Mouse (Mus musculus): ENCODE data around the gene Ppat.
"Not testable (repeated sequence)": the region's sequence is repeated elsewhere in the genome, so short reads cannot be mapped to it uniquely, and the experiment has no call there.

The Ppat gene

DNA sequence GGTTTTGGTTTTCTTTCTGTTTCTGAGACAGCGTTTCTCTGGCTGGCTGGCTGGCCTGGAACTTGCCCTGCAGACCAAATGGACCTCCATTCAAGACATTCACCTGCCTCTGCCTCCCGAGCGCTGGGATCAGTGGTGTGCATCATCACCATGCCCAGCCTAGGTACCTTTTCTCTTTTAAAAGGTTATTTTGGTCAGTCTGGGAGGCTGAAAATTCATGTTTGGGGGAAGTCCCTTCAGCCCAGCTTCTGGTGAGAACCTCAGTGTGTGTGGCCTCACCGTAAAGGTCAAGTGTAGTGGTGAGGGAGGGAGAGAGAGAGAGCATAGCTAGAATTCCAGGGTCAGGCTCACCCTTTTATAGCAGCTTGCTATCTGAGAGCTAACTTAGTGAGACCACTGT is 3.6 kb downstream of the Ppat start:
- DNase-seq (ENCODE audit: low read depth): no peak

DNA sequence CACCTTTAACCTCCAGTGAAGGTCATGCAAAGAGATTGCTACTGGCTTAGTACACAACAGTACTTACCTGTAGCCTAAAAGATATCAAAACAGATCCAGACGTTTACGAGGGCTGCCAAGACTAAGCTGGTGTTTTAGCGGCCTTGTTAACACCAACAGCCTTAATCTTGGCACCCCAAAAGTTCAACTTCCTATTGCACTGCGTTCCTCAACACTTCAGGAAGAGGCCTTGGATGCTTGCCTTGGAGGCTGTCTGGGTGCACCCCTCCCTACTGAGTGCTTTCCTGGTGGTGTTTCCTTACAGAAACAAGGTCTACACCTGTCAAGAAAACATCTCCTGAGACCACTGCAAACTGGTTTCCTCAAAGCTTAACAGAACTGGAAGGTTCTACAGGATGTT is 4.2 kb downstream of the Ppat start:
- DNase-seq (ENCODE audit: low read depth): no peak

DNA sequence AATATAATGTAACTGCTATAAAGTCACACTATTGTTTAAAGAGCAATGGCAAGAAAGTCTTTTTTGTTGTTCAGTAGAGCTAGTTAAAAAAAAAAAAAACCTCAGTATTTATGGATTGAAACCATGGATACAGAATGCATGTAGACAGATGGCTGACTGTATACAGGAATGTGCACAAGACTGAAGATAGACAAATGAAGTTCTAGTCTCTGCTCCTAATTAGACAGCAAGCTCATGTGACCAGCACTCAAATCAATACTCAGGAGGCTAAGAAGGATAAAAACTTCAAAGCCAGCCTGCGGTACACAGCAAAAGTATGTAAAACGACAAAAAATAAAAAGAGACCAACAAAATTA is 5.7 kb downstream of the Ppat start:
- no peak for DNase-seq (ENCODE audit: low read depth)

DNA sequence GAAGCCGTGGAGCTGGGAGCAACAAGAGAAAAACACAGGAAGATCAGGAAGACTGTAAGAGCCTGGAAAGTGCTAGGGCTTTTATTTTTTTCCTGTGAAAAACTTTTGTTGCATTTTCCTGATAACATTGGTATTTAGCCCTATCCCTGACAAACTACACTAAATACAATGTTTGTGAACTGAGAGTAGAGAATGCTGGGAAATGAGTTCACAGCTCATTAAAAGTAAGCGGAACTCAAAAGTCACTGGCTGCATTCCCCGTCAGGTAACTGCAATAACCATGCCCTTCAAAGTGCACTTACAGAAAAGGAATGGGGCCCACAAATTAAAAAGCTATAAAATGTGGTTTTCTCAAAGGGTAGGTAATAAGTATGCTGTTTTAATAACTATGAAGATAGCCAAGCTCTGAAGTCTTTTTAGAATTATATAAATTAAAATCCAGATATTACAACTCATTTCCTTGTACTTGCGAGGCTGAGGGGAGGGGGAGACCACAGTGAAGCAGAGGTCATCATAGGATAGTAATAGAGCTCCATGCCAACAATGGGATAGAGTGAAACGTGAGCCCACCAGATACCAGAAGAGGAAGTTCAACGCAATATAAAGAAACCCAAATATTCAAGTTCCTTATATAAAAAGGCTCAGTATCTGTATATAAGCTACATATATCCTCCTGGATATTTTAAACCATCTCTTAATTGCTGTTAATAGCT is 6.3 kb downstream of the Ppat start:
- DNase-seq (ENCODE audit: low read depth): no peak

DNA sequence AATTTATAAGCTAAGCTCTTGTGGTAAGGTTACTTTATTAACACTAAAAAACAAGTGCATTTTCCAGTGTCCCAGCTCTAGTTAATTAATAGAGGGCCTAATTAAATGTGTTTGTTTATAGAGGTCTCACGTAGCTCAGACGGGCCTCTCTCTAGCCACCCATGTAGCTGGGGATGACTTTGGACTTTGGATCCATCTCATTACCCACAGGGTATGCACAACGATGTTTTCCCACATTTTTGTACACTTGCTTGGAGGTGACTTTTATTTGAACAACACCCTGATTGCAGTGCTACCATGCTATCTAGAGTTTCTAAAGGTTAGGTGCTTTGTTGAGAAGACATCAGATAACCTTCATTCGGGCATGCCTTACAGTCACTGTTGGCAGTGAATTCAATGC is 8.9 kb downstream of the Ppat start:
- no peak for DNase-seq (ENCODE audit: low read depth)

DNA sequence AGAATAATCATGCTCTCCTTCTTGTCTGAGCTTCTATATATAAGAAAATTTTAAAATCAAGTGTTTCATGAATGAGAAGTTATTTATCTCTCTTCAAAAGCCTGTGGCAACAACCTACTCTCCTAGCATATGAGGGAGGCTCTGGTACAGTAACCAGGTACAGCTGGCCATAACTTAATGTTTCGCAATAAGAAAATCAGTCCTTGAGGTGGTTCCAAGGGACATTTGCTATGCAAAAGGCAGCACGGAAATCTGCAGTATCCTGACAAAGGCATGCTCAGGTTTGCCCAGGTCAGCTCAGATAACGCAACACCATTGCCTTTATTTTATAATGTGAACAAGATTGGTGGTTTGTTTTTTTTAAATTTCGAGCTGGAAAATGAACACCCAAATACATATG is 9.4 kb downstream of the Ppat start:
- DNase-seq (ENCODE audit: low read depth): no peak

DNA sequence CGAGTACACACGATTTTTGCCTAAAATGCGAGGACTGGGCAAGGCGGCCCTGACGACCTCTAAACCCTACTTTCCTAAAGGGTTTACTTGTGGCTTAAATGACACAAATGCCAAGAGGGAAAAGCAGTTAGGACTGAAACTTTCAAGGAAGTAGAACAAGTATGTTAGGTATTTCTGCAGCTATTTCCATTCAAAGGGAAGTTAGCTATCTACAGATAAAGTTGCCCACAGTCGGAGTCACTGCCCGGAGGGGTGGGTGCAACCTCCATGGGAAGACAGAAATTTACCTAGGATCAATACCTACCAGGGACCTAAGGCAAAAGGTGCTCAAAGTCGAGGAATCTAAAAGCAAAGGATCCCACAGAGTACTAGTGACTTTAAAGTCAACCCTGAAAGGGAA is 11.7 kb downstream of the Ppat start:
- DNase-seq (ENCODE audit: low read depth): no peak

DNA sequence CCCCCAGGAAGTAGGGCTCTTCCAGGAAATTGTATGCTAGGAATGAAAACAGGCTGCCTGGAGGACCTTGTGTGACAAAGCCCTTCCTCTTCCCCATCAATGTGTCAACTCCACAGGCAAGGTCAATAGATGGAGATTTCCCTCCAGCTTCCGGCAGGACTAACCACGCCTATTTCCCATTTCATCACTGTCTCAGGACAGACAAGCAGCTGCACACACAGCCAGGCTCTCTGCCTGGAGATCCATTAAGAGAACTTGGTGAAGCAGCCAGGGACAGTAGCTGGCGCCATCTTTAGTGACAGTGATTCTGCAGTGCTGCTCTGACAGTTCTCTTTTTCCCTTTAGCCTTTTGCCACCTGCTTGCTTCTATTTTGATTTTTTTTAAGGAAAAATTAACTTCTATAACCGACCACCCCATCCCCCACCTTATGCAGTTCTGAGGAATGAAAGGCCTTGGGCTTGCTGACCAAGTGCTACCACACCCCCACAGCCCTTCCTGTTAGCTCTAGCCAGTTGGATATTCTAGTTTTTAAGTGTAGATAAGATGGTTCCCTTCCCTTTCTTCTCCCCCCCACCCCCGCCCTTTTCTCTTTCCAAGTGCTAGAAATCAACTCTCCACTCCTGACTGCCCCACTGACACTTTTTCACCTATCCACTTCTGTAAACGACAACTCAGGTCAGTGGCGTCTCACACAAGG is 22.0 kb downstream of the Ppat start:
- no peak for DNase-seq (ENCODE audit: low read depth)

DNA sequence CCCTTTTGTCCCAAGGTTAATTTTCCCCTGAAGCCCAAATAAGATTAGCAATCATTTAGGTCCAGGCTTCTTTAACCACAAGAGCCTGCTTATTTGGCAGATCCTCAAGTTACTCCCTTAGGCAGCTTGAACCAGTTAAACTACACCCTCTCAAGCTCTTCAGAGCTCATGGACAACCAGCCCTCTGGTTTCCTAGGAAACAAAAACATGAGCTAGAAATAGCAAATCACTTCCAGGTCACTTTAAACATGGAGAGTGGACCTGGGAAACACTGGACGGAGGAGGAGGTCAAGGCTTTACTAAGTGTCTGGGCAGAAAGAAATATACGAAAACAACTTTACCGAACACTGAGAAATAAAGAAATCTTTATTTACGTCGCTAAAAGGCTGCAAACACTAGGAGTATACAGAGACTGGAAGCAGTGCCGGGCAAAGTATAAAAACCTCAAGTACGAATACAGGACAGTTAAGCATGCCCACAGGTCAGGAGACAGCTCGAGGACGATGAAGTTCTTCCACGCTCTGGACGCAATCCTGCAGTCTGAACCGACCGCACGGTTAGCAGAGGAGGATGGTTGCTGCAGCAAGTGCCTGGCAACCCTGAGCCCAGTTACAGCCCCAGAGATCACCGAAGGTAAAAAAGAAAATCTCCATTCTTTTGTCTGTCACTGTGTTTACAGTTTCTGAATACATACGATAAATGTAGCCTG is 23.1 kb downstream of the Ppat start:
- no peak for DNase-seq (ENCODE audit: low read depth)

DNA sequence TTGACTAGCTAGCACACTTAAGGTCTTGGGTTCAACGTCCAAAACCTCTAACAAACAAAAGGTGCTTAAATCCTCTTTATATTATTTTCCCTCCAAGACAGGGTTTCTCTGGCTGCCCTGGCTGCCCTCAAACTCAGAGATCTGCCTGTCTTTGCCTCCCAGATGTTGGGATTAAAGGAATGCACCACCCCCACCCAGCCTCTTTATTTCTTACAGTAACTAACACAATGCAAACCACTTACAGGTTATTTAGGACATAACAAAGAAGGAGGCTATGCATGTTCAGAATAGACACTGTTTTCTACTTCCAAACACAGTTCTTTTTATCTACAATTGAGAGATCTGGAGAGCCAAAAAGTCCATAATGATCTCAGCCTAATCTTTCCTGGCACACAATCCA is 27.1 kb downstream of the Ppat start:
- DNase-seq (ENCODE audit: low read depth): no peak

DNA sequence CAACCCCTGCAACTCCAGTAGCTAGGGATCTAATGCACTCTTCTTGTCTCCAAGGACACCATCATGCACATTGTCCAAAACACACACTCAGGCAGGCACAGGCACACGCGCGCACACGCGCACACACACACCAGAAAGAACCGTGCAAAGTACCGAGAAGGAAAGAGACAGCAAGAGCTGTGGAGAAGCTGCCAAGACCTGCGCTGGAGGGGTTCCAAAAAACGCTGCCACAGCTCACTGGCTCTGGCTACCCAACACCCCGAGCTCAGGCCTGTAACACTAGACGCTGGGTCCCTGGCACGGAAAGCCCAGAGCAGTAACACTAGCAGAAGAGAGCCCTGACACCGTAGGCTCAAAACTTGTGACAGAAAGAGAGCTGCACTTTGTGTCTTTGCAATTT is 27.9 kb downstream of the Ppat start:
- DNase-seq (ENCODE audit: low read depth): no peak

DNA sequence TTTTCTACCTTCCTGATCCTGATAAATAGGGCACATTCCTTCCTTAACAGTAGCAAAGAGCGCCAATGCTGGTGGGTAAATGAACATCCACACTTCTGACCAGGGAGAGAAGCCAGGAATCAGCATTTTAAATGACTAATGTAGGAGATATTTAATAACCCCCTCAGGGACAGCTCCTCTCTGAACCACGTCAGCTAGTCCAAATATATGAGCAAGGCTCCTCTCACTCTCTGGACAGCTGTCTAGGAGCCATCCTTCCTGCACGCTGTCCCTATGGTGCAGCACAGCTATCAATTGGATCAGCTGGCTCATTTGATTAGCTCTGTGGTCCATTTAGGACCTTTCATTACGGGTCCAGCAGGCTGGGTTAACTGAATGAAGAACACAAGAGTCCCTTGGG is 28.5 kb downstream of the Ppat start:
- no peak for DNase-seq (ENCODE audit: low read depth)

DNA sequence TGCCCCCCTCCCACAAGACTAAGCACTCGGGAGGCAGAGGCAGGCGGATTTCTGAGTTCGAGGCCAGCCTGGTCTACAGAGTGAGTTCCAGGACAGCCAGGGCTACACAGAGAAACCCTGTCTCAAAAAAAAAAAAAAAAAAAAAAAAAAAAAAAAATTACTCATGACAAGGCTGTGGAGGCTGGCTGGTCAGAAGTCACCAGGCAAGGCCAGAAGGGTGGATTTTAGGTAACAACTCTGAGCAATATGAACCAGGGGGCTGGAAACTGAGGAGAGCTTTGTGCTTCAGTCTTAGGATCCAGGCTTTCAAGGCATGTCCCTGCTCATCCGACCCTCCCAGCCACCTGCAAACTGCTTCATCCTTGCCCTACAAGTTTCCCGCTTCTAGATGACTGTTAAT is 38.9 kb downstream of the Ppat start:
- not testable (repeated sequence) for DNase-seq (ENCODE audit: low read depth)

DNA sequence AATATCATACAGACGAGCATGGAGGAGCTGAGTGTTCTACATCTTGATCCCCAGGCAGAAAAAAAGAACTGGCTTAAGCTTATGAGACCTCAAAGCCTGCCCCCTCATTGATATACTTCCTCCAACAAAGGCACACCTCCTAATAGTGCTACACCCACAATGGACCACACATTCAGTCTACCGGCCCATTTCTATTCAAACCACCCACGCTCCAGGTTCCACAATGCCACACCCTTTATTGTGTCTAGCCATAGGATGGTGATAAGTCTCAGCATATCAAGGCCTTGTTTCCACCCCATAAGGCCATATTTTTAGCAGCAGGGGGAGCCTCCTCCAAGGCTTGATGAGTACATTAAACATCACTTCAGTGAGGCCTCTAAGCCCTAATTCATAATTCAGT is 40.6 kb downstream of the Ppat start:
- DNase-seq (ENCODE audit: low read depth): no peak

DNA sequence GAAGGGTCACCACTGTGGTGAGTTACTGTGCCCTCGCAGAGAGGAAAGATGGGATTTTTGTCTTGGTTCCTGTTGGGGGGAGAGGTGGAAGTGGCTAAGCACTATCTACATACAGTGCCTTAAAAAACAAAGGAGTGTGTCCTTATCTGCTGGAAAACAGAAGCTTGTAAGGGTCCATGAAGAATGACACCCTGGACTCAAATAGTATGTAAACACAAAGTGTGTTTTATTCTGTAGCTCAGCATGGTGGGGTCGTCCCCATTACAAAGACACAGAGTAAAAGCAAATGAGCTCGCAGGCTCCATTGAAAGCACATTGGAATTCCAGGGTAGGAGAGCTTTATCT is 45.3 kb downstream of the Ppat start:
- DNase-seq (ENCODE audit: low read depth): no peak

DNA sequence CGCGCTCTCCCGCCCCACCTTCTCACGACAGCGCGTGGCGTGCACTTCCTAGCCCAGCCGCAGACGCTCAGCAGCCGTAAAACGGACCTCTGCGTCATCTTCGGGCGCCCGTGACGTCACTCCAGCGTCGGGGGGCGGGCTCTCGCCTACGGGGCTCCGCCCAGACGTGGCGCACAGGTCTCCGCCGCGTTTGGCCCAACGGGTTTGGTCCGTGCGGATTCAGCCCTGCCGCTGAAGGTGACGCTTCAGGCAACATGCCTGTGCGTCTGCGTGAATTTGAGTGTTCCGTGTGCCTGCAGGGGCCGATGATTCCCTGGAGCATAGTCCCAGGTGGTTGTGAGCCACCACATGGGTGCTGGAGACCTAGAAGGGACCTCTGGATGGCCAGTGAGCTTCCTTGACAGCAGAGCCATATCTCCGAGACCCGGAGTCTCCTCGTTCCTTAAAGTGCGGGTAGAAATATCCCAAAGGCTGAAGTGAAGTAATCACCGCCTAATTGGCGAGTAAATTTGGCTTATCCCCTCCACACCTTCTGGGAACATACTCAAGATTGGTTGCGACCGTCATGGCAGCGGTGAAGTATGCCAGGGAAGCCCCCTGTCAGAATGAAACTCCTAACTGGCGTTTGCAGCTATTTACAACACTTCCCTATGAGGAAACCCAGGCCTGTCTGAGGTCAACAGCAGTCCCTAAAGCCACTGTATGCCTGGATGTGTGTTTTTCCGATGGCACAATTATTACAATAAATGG is 45.8 kb downstream of the Ppat start, which contains the start of gene Aasdh:
TSS of gene Aasdh (minus strand) at position 110 of the 750 bp plus-strand sequence.
- DNase-seq (ENCODE audit: low read depth): peak; percentile 99

DNA sequence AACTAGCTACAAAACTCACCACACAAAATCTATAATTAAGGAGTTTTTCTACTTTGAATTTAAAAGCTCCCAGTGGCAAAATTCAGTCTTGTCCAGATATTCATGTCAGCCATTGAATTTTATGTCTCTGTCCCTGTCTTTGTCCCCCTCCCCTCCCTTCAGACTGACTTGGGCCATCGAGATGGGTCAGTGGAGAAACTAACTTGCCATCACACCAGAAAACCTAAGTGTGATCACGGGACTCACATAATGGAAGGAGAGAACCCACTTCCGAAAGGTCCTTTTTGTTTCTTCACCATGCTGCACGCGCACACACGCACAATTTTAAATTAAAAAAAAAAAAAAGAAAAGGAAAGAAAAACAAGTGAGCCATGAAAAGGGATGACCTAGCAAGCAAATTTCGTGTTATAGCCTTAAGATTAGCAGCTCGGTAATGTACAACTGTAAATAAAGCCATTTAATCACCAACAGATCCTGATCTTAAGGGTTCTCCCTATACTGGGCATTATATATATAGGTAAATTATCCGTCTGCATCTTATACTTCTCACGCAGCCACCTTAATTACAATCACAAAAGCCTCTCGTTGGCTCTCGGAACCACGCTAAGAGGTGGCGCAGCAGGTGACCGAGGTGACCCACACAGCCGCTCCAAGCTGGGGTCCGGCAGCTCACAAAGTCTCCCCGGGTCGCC is 46.5 kb downstream of the Ppat start:
- DNase-seq (ENCODE audit: low read depth): no peak

DNA sequence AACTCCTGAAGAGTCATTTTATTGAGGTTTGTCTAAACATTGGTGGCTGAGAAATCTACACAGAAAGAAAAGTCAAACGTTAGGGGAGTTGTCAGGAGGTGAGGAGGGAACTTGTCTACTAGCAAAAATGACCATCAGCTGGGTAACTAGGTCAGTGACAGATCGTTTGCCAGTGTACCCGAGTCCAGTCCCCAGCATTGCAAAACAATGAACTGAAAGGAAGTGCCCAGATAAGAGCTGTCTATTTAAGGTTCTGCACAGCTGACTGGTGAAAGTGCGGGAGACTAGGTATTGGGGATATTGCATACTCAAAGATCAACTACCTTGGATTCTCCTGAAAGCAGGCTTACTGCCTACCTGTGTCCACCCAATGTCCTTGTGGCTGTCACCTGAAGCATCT is 49.2 kb downstream of the Ppat start:
- no peak for DNase-seq (ENCODE audit: low read depth)

DNA sequence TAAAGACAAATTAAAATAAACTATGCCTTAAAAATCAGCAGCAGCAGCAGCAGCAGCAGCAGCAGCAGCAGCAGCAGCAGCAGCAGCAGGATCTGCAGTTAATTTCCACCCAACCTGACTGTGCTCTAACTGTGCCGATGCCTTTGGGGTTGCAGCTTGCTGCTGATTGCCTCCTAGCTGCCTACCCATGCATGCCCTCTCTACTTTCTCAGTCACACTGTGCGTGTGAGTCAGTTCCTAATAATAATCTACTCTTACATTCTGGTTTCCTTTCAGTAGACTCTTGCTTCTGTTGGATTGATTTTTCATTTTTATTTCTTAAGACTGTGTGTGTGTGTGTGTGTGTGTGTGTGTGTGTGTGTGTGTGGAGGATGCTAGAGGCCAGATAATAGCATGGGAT is 58.3 kb downstream of the Ppat start:
- DNase-seq (ENCODE audit: low read depth): no peak

DNA sequence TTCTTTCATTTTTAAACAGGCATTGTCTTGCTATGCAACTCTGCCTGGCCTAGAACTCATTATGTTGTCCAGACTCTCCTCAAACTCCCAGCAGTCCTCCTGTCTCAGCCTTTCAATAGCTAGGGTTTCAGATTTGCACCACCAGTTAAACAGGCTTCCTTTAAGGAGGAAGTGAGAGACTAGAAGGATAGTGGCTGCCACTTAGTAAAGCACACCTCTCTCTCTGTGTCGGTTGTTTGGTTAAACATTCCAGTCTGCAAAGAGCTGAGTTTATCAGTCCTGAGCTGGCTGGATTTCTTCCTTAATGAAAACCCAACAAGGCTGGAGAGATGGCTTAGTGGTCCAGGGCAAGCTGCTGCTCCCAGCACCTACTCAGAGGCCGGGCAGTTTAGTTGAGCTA is 58.8 kb downstream of the Ppat start:
- DNase-seq (ENCODE audit: low read depth): no peak

DNA sequence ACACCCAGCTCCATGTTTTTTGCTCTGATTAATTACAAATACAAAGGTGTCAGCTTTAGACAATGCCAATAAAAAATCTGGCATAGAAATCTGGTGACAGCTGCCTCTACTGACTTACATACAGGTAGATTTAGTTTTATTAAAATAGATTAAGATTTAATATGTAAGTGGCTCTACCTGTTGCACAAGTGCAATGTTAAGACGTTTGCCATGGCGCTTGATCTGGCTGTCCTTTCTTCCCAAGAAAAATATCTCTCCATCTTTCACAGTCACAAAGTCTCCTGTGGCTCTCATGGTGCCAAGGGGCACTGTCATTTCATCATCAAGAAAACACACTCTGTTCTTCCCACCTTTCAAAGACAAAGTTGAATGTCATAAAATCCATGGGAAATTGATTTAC is 64.4 kb downstream of the Ppat start:
- DNase-seq (ENCODE audit: low read depth): no peak

DNA sequence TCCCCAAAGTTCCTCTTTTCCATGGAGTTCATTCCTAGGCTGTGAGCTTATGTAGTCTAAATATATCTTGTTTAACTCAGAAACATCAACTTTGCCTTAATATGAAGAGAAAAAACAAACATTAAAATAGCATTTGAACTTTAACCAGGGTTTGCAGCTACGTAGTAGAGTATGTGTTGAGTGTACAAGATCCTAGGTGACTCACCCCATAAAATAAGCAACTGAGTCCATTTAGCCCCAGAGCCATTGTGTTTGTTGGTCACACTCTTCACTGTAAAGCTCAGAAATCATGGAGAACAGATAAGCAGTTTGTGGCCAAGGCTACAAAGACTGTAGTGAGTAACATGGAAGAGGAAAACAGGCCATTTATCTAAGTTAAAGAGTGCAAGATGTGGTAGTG is 67.3 kb downstream of the Ppat start:
- no peak for DNase-seq (ENCODE audit: low read depth)
